ENCODE assay signal across 26 mouse cellular contexts in genomic region chr9:91574156-91574555, GRCm38 (mm10).
"Had no signal": no experiment of that assay in that cellular context is flagged by ENCODE, and none has a peak within 500 bp of the region (broad histone marks: within the 10 kb centered on the region; RNA-seq: fewer than 3 reads in every experiment).

No protein-coding gene starts in this region.

- DNase-seq: gastrocnemius, postnatal 14 days; gastrocnemius, postnatal 36 days; heart, adult 18-20 months; heart, postnatal 10 days; heart, postnatal 4 days; kidney, adult 18-20 months; kidney, adult 8-10 months; kidney, postnatal 14 days; kidney, postnatal 36 days; layer of hippocampus, adult 9-11 months; layer of hippocampus, postnatal 36 days; left cerebral cortex, postnatal 4 days; liver, embryonic 13.5 days had no signal

- H3K36me3 ChIP-seq: heart, embryonic 10.5 days; heart, embryonic 12.5 days; hindbrain, embryonic 10.5 days; hindbrain, embryonic 12.5 days; intestine, embryonic 15.5 days; limb, embryonic 13.5 days; limb, embryonic 15.5 days; liver, embryonic 13.5 days; liver, embryonic 15.5 days had no signal

- H3K4me2 ChIP-seq: heart, embryonic 12.5 days; hindbrain, embryonic 12.5 days; hindbrain, embryonic 14.5 days; intestine, embryonic 15.5 days; limb, embryonic 13.5 days; limb, embryonic 15.5 days; liver, embryonic 13.5 days; liver, embryonic 15.5 days had no signal

- H3K4me3 ChIP-seq: heart, embryonic 10.5 days; heart, embryonic 12.5 days; hindbrain, embryonic 10.5 days; hindbrain, embryonic 12.5 days; intestine, embryonic 15.5 days; limb, embryonic 13.5 days; limb, embryonic 15.5 days; liver, embryonic 13.5 days; liver, embryonic 15.5 days had no signal

- H3K9me3 ChIP-seq: heart, embryonic 10.5 days; hindbrain, embryonic 10.5 days; hindbrain, embryonic 12.5 days; intestine, embryonic 15.5 days; limb, embryonic 13.5 days; limb, embryonic 15.5 days; liver, embryonic 13.5 days; liver, embryonic 15.5 days had no signal

- H3K27ac ChIP-seq: heart, embryonic 10.5 days; hindbrain, embryonic 10.5 days; hindbrain, embryonic 12.5 days; hindbrain, embryonic 14.5 days; intestine, embryonic 15.5 days; kidney, postnatal 0 days; limb, embryonic 13.5 days; limb, embryonic 15.5 days; liver, embryonic 13.5 days; liver, embryonic 15.5 days had no signal

- H3K9ac ChIP-seq: heart, embryonic 12.5 days; hindbrain, embryonic 12.5 days; hindbrain, embryonic 14.5 days; intestine, embryonic 15.5 days; limb, embryonic 13.5 days; limb, embryonic 15.5 days; liver, embryonic 13.5 days; liver, embryonic 15.5 days had no signal

- H3K4me1 ChIP-seq: heart, embryonic 10.5 days; heart, embryonic 12.5 days; hindbrain, embryonic 10.5 days; hindbrain, embryonic 12.5 days; intestine, embryonic 15.5 days; limb, embryonic 13.5 days; limb, embryonic 15.5 days; liver, embryonic 13.5 days; liver, embryonic 15.5 days had no signal

- H3K27me3 ChIP-seq: heart, embryonic 12.5 days; hindbrain, embryonic 12.5 days; intestine, embryonic 15.5 days; limb, embryonic 13.5 days; limb, embryonic 15.5 days; liver, embryonic 13.5 days; liver, embryonic 15.5 days had no signal

- ATAC-seq: hindbrain, embryonic 16.5 days; inflammation-experienced regulatory T-cells, adult 6 months; intestine, embryonic 15.5 days; intestine, postnatal 0 days had no signal
